Comparison of ENCODE assay signal across 14 mouse cellular contexts in genomic region chr11:72003171-72003570, GRCm38 (mm10). TPM values are rescaled to one million over a fixed set of nuclear protein-coding genes. Genes with fewer than 3 reads are reported as not detected.
DNase-seq lines count a peak whose midpoint lies in the region; ATAC-seq and TF ChIP-seq lines count a peak whose summit lies in the region.
"Had no signal": no experiment of that assay in that cellular context is flagged by ENCODE, and none has a peak within 500 bp of the region (broad histone marks: within the 10 kb centered on the region; RNA-seq: fewer than 3 reads in every experiment).

No protein-coding gene starts in this region.

- no peak for TF ChIP-seq CTCF in hindbrain, postnatal 0 days (IDR thresholded peaks at IDR 0.05; ENCODE audit: low read depth)

- H3K9me3 ChIP-seq in hindbrain, postnatal 0 days (ENCODE audit: low read length): no peaks in the 10 kb centered on the region
- no peaks in the 10 kb centered on the region for H3K9me3 ChIP-seq in hindbrain, embryonic 11.5 days (ENCODE audit: control insufficient read depth, low read length)
- H3K9me3 ChIP-seq: embryonic facial prominence, embryonic 13.5 days; midbrain, embryonic 12.5 days had no signal

- H3K36me3 ChIP-seq in hindbrain, postnatal 0 days (ENCODE audit: insufficient read depth, low read length): no peaks in the 10 kb centered on the region
- no peaks in the 10 kb centered on the region for H3K36me3 ChIP-seq in hindbrain, embryonic 11.5 days (ENCODE audit: control insufficient read depth, insufficient read depth, low read length)
- H3K36me3 ChIP-seq: embryonic facial prominence, embryonic 13.5 days; G1E; midbrain, embryonic 12.5 days had no signal

- WGBS in hindbrain, postnatal 0 days: 41% methylated on average over 9 of the region's 9 CpGs
- WGBS in hindbrain, embryonic 11.5 days: 57% methylated on average over 9 of the region's 9 CpGs

- H3K27me3 ChIP-seq in hindbrain, postnatal 0 days (ENCODE audit: insufficient read depth, low read length): no peaks in the 10 kb centered on the region
- H3K27me3 ChIP-seq in hindbrain, embryonic 11.5 days (ENCODE audit: control insufficient read depth, insufficient read depth, low read length): no peaks in the 10 kb centered on the region
- H3K27me3 ChIP-seq: embryonic facial prominence, embryonic 13.5 days had no signal

- no peak overlapping the region for H3K4me2 ChIP-seq in hindbrain, postnatal 0 days (ENCODE audit: low read depth, low read length)
- H3K4me2 ChIP-seq in hindbrain, embryonic 11.5 days (replicated peaks; ENCODE audit: low read depth, low read length): no peak overlapping the region
- H3K4me2 ChIP-seq: embryonic facial prominence, embryonic 13.5 days; midbrain, embryonic 12.5 days had no signal

- no peak overlapping the region for H3K27ac ChIP-seq in hindbrain, postnatal 0 days
- no peak overlapping the region for H3K27ac ChIP-seq in hindbrain, embryonic 11.5 days (ENCODE audit: low read depth, low read length)
- H3K27ac ChIP-seq: embryonic facial prominence, embryonic 13.5 days; liver, embryonic 14.5 days; midbrain, embryonic 12.5 days had no signal

- peak; percentile 40 for DNase-seq in adrenal gland, postnatal 14 days
- DNase-seq in adrenal gland, adult 8-10 months: no peak
- peak; percentile 30 for DNase-seq in hindbrain, postnatal 0 days (ENCODE audit: low spot score)
- DNase-seq in hindbrain, embryonic 11.5 days (ENCODE audit: low spot score): no peak
- peak; percentile 55 for DNase-seq in brain, adult 2 months (ENCODE audit: low read depth, low spot score)
- DNase-seq in cerebellum, adult 9-11 months: peak; percentile 45
- DNase-seq in retina, embryonic 14.5 days (ENCODE audit: low spot score): no peak
- no peak for DNase-seq in right cerebral cortex, postnatal 14 days

- no peak overlapping the region for H3K4me3 ChIP-seq in hindbrain, postnatal 0 days (ENCODE audit: low read length)
- no peak overlapping the region for H3K4me3 ChIP-seq in hindbrain, embryonic 11.5 days (ENCODE audit: low read depth, low read length)
- H3K4me3 ChIP-seq: embryonic facial prominence, embryonic 13.5 days; midbrain, embryonic 12.5 days had no signal

- H3K9ac ChIP-seq in hindbrain, postnatal 0 days (replicated peaks; ENCODE audit: low read length): no peak overlapping the region
- H3K9ac ChIP-seq in hindbrain, embryonic 11.5 days (ENCODE audit: low read depth, low read length): no peak overlapping the region
- H3K9ac ChIP-seq: embryonic facial prominence, embryonic 13.5 days; liver, embryonic 14.5 days; midbrain, embryonic 12.5 days had no signal

- H3K4me1 ChIP-seq in hindbrain, postnatal 0 days (ENCODE audit: insufficient read depth, low read length): no peaks in the 10 kb centered on the region
- no peaks in the 10 kb centered on the region for H3K4me1 ChIP-seq in hindbrain, embryonic 11.5 days (replicated peaks; ENCODE audit: control insufficient read depth, insufficient read depth, low read length)
- H3K4me1 ChIP-seq: midbrain, embryonic 12.5 days had no signal

- no peak for ATAC-seq in hindbrain, postnatal 0 days
- ATAC-seq in hindbrain, embryonic 11.5 days (ENCODE audit: low FRiP score): no peak
- ATAC-seq: lung, postnatal 0 days had no signal

RNA-seq across cellular contexts. Expression of gene Aipl1, which starts 34.1 kb away (rescaled TPM):
- total RNA-seq in adrenal gland, postnatal 14 days (2021): 0.15 and 0.41 TPM in 2 replicates
- total RNA-seq in adrenal gland, adult 8-10 months (2022): not detected
- total RNA-seq in hindbrain, postnatal 0 days (2014; rRNA removed): 0.07 TPM in 1 of 2 replicates, not detected in the other
- 0.34 and 0.42 TPM in 2 replicates for polyA plus RNA-seq in hindbrain, postnatal 0 days (2015; fragmentation: Nextera tagmentation; extraction: Ambion mirVana)
- polyA plus RNA-seq in hindbrain, embryonic 11.5 days (2014; fragmentation: Nextera tagmentation; extraction: Ambion mirVana): not detected in 2 replicates
- polyA plus RNA-seq: G1E had no signal

RNA-seq across cellular contexts. Expression of gene Pimreg, which starts 38.7 kb away (rescaled TPM):
- total RNA-seq in adrenal gland, postnatal 14 days (2021): 13.2 and 13.4 TPM in 2 replicates
- total RNA-seq in adrenal gland, adult 8-10 months (2022): 1 to 10 TPM; 1.6 to 4.4 (median 2.1) TPM
- total RNA-seq in hindbrain, postnatal 0 days (2014; rRNA removed): 18.7 and 22.8 TPM in 2 replicates
- polyA plus RNA-seq in hindbrain, postnatal 0 days (2015; fragmentation: Nextera tagmentation; extraction: Ambion mirVana): 23.9 and 27.8 TPM in 2 replicates
- 158 and 171 TPM in 2 replicates for polyA plus RNA-seq in hindbrain, embryonic 11.5 days (2014; fragmentation: Nextera tagmentation; extraction: Ambion mirVana)
- total RNA-seq: G1E; monocyte, adult 5-6 weeks had no signal
- polyA plus RNA-seq: G1E had no signal

Comparison
In these comparisons a context has a peak if more than half of its experiments do, and no peak if none do; other contexts are left out.
1. DNase-seq: peak in adrenal gland, postnatal 14 days (single experiment), hindbrain, postnatal 0 days (single experiment), brain, adult 2 months (single experiment) and cerebellum, adult 9-11 months (single experiment); none in adrenal gland, adult 8-10 months (single experiment), hindbrain, embryonic 11.5 days (single experiment), retina, embryonic 14.5 days (single experiment) and right cerebral cortex, postnatal 14 days (single experiment).